ENCODE assay signal across 8 mouse cellular contexts in the genomic region with DNA sequence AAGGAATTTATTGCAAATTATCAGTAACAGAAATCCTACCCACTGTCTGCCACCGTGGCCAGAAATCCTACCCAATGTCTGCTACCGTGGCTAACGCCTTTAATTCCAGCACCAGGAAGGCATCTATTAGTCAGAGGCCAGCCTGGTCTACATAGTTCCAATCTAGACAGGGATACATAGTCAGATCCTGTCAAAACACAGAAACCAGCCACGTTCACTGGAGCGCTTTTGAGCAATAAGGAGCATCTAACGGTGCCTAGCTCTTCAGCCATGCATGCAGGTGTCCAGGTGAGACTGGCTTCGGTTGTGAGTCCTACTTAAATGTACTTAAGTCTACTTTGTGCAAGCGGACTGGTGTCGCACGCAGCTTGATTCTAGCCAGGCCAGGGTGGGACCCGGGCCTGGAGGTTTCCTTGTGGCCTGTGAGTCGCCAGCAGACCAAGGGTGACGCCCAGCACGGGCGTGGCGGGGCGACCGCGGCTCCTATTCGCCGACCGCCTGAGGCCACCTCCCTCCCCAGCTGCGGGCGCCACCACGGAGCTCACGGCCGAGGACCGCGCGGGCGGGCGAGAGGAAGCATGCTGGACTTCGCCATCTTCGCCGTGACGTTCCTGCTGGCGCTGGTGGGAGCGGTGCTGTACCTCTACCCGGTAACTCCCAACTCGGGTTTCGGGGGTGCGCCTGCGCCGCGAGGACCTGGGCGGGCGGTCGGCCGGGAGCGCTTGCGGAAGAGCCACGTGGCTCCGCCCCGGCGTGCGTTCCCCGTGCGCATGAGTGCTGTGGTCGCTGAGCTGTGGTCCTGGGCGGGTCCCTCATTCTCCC. TPM values are rescaled to one million over a fixed set of nuclear protein-coding genes. Genes with fewer than 3 reads are reported as not detected.
A peak's percentile ranks its signal among the peaks of the same experiment; 100 is the strongest.
DNase-seq lines count a peak whose midpoint lies in the region; ATAC-seq and TF ChIP-seq lines count a peak whose summit lies in the region.

A gene (plus strand): TSS at position 516 of the 822 bp plus-strand sequence.

- TF ChIP-seq POLR2A in ES-Bruce4 (IDR thresholded peaks at IDR 0.05; ENCODE audit: insufficient read depth, low read length), result peak; percentile 88

- ATAC-seq in cerebellum, adult (ENCODE audit: insufficient number of reproducible peaks, low FRiP score, low TSS enrichment), result peak; percentile 98
- peak; percentile 99 for ATAC-seq in forebrain, embryonic 13.5 days
- ATAC-seq in liver, postnatal 0 days, result peak; percentile 98
- ATAC-seq in neural tube, embryonic 14.5 days (ENCODE audit: low read depth), result peak; percentile 98

- peak within 1 kb of the TSS; percentile 60 for H3K9ac ChIP-seq in ES-Bruce4 (ENCODE audit: low read depth, poor library complexity, severe bottlenecking)
- H3K9ac ChIP-seq in forebrain, embryonic 13.5 days, result peak within 1 kb of the TSS; percentile 71
- peak within 1 kb of the TSS; percentile 64 for H3K9ac ChIP-seq in liver, postnatal 0 days (replicated peaks)
- H3K9ac ChIP-seq in neural tube, embryonic 14.5 days (replicated peaks; ENCODE audit: low read depth, low read length), result peak within 1 kb of the TSS; percentile 72

- no peak for TF ChIP-seq CTCF in ES-Bruce4 (IDR thresholded peaks at IDR 0.05; ENCODE audit: low read depth, low read length)
- TF ChIP-seq CTCF in liver, postnatal 0 days (IDR thresholded peaks at IDR 0.05; ENCODE audit: low read depth), result peak; percentile 12; the same call in 1 of the 2 replicates

- peak within 1 kb of the TSS; percentile 90 for H3K4me3 ChIP-seq in ES-Bruce4 (ENCODE audit: low read depth, low read length)
- H3K4me3 ChIP-seq in forebrain, embryonic 13.5 days, result peak within 1 kb of the TSS; percentile 58
- peak within 1 kb of the TSS; percentile 79 for H3K4me3 ChIP-seq in liver, postnatal 0 days (ENCODE audit: low read depth, low read length)
- H3K4me3 ChIP-seq in neural tube, embryonic 14.5 days (ENCODE audit: low read depth, low read length), result peak within 1 kb of the TSS; percentile 71

- no peaks in the 10 kb centered on the region for H3K4me1 ChIP-seq in ES-Bruce4 (ENCODE audit: control insufficient read depth, insufficient read depth, low read length)
- peaks cover 17% of the 10 kb centered on the region for H3K4me1 ChIP-seq in forebrain, embryonic 13.5 days
- peaks cover 12% of the 10 kb centered on the region for H3K4me1 ChIP-seq in liver, postnatal 0 days (ENCODE audit: insufficient read depth)
- peaks cover 4% of the 10 kb centered on the region; the same call in 1 of the 2 replicates for H3K4me1 ChIP-seq in neural tube, embryonic 14.5 days (ENCODE audit: control insufficient read depth, insufficient read depth, low read length)

- 0 out of 2 replicates have a peak, but pooled peaks have one; percentile 8 for TF ChIP-seq EP300 in ES-Bruce4 (IDR thresholded peaks at IDR 0.05; ENCODE audit: insufficient read depth, low read depth, low read length)
- TF ChIP-seq EP300 in liver, postnatal 0 days (IDR thresholded peaks at IDR 0.05; ENCODE audit: low read depth), result no peak

- no peaks in the 10 kb centered on the region; the same call in 1 of the 2 replicates for H3K36me3 ChIP-seq in ES-Bruce4 (ENCODE audit: control insufficient read depth, insufficient read depth, low read length, poor library complexity, severe bottlenecking)
- H3K36me3 ChIP-seq in forebrain, embryonic 13.5 days (ENCODE audit: poor library complexity, severe bottlenecking), result peaks cover 3% of the 10 kb centered on the region; the same call in 1 of the 2 replicates
- 0 out of 2 replicates have a peak, but pooled peaks cover 3% of the 10 kb centered on the region for H3K36me3 ChIP-seq in liver, postnatal 0 days (replicated peaks; ENCODE audit: insufficient read depth, low read length)
- H3K36me3 ChIP-seq in neural tube, embryonic 14.5 days (ENCODE audit: control insufficient read depth, insufficient read depth, low read length), result peaks cover 6% of the 10 kb centered on the region; the same call in 1 of the 2 replicates

- H3K27me3 ChIP-seq in ES-Bruce4 (ENCODE audit: control insufficient read depth, insufficient read depth, low read length, poor library complexity, severe bottlenecking), result no peaks in the 10 kb centered on the region
- no peaks in the 10 kb centered on the region for H3K27me3 ChIP-seq in forebrain, embryonic 13.5 days
- no peaks in the 10 kb centered on the region for H3K27me3 ChIP-seq in liver, postnatal 0 days (ENCODE audit: insufficient read depth, low read length)
- H3K27me3 ChIP-seq in neural tube, embryonic 14.5 days (ENCODE audit: control insufficient read depth, insufficient read depth, low read length), result no peaks in the 10 kb centered on the region

- peak; percentile 93 to 94 for DNase-seq in heart, postnatal 10 days
- DNase-seq in large intestine, adult 2 months (ENCODE audit: low read depth, low spot score), result peak; percentile 64
- peak; percentile 92 for DNase-seq in liver, postnatal 0 days
- peak; percentile 90 for DNase-seq in testis, postnatal 10 days (ENCODE audit: low spot score)

- WGBS in forebrain, embryonic 13.5 days, result 2% methylated on average over 60 of the region's 60 CpGs
- WGBS in large intestine, adult 2 months, result 2% methylated on average over 60 of the region's 60 CpGs
- WGBS in liver, postnatal 0 days (ENCODE audit: insufficient replicate concordance), result 1% methylated on average over 57 of the region's 60 CpGs
- 1% methylated on average over 46 of the region's 60 CpGs for WGBS in neural tube, embryonic 14.5 days

- peaks cover 3% of the 10 kb centered on the region; the same call in 1 of the 2 replicates for H3K9me3 ChIP-seq in ES-Bruce4 (replicated peaks; ENCODE audit: control insufficient read depth, insufficient read depth, low read length, poor library complexity, severe bottlenecking)
- 0 out of 2 replicates have a peak, but pooled peaks cover 3% of the 10 kb centered on the region for H3K9me3 ChIP-seq in forebrain, embryonic 13.5 days (replicated peaks)
- no peaks in the 10 kb centered on the region for H3K9me3 ChIP-seq in liver, postnatal 0 days (ENCODE audit: low read length)
- H3K9me3 ChIP-seq in neural tube, embryonic 14.5 days (ENCODE audit: control insufficient read depth, low read length), result no peaks in the 10 kb centered on the region

- intact Hi-C loops in heart, postnatal 10 days (cut with DNase I), result loop anchor here (1.0 to 2.0 kb wide), 2 partner anchors 66 to 522 kb away; a partner anchor contains a TSS

- H3K4me2 ChIP-seq in forebrain, embryonic 13.5 days, result peak within 1 kb of the TSS; percentile 64
- H3K4me2 ChIP-seq in liver, postnatal 0 days (ENCODE audit: low read depth, low read length), result peak within 1 kb of the TSS; percentile 91
- H3K4me2 ChIP-seq in neural tube, embryonic 14.5 days (ENCODE audit: low read depth, low read length), result peak within 1 kb of the TSS; percentile 86

- H3K27ac ChIP-seq in ES-Bruce4 (ENCODE audit: insufficient read depth, low read length), result peak within 1 kb of the TSS; percentile 79
- H3K27ac ChIP-seq in forebrain, embryonic 13.5 days, result peak within 1 kb of the TSS; percentile 80
- H3K27ac ChIP-seq in liver, postnatal 0 days (ENCODE audit: low read depth), result peak within 1 kb of the TSS; percentile 94
- peak within 1 kb of the TSS; percentile 85 for H3K27ac ChIP-seq in neural tube, embryonic 14.5 days (ENCODE audit: low read depth, low read length)

RNA-seq across cellular contexts. Expression of the gene that starts here (rescaled TPM):
- 25.2 and 26.2 TPM in 2 replicates for polyA plus RNA-seq in ES-Bruce4 (2011; ENCODE audit: insufficient read depth, insufficient read length, low read depth, missing spikeins)
- polyA plus RNA-seq in forebrain, embryonic 13.5 days (2015; fragmentation: Nextera tagmentation; extraction: Ambion mirVana), result 14.5 and 14.6 TPM in 2 replicates
- total RNA-seq in heart, postnatal 10 days (2021), result 10 to 100 TPM; 17.9 to 18.2 TPM
- polyA plus RNA-seq in large intestine, adult 2 months (2012; rRNA removed), result 3.7 and 4.5 TPM in 2 replicates
- 6.6 and 7.0 TPM in 2 replicates for polyA plus RNA-seq in liver, postnatal 0 days (2015; fragmentation: Nextera tagmentation; extraction: Ambion mirVana)
- polyA plus RNA-seq in neural tube, embryonic 14.5 days (2014; fragmentation: Nextera tagmentation; extraction: Ambion mirVana), result 11.2 and 12.0 TPM in 2 replicates

Comparison
In these comparisons a context has a peak if more than half of its experiments do, and no peak if none do; other contexts are left out.
1. Peak in every context shown above with its lines: DNase-seq, ATAC-seq, H3K4me3 ChIP-seq and H3K27ac ChIP-seq.